Mouse (Mus musculus): ENCODE measurements around the gene Palmd.

The Palmd gene

GRCm38 (mm10) chr3:116955061-116955460 is 13.7 kb downstream of the Palmd start:
- peak; percentile 96 for DNase-seq

- DNase-seq, result peak; percentile 90
Observed at GRCm38 (mm10) chr3:116953366-116953765, 15.4 kb downstream of the Palmd start.

DNA sequence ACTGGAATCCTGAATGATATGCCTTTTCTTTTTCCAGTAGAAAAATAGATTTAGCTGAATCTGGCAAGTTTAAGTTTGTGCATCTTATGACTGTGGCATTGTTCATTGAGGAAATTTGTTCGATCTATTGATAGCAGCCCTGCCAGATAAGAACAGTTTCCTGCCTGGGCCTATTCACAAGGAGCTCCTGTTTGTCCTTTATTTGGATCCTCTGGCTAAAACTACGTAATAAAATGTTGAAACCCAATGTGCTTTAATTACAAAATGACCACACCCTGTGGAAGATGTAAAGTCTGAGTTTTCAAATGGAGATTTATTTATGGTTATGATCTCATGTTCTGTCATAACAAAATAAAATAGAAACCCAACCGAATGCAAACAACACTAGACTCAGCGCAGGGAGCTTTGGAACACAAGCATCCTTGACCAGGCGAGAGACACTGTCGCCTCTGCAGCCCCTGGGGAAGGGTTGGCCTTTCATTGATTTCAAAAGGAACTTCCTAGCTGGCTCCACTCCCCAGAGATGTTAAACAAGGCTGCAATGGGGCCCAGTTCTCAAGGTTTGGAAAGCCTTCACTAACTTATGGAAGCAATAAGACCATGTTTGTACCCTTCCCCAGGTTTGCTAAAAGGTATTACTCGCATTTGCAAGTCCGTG is 16.4 kb downstream of the Palmd start:
- DNase-seq, result peak; percentile 94

GRCm38 (mm10) chr3:116951489-116951888 is 17.3 kb downstream of the Palmd start:
- DNase-seq, result peak; percentile 93

- DNase-seq, result peak; percentile 83
Observed at GRCm38 (mm10) chr3:116950665-116951115, 18.1 kb downstream of the Palmd start.

- DNase-seq, result peak; percentile 91
Observed at GRCm38 (mm10) chr3:116946476-116946875, 22.3 kb downstream of the Palmd start.

GRCm38 (mm10) chr3:116943422-116943821 is 25.4 kb downstream of the Palmd start:
- DNase-seq, result peak; percentile 95

- peak; percentile 54 for DNase-seq
Observed at GRCm38 (mm10) chr3:116942751-116943150, 26.0 kb downstream of the Palmd start.

DNA sequence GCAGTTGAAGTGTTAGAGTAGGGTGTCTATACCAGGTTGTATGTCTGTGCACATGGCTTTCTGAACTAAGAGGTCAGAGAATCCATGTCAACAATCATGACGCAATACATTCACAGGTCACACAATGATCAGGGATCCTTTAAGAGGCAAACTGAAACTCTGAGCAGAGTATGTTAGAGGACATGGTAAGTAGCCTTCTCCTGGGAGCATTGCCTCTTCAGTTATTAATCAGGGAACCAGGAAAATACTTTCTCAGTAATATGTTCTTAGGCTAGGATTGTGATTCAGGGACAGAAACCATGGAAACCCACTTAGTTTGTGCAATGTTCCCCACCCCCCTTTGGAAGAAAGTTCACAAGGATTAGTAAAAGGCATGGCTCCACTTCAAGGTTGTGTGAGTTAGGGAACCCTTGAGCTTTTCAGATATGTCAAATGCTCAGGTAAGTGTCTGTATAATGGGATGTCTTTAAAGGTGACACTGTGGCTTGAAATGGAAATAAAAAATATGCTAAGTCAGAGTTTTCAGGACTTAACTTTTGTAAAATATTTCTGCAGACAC is 27.1 kb downstream of the Palmd start:
- peak; percentile 7 for DNase-seq

DNA sequence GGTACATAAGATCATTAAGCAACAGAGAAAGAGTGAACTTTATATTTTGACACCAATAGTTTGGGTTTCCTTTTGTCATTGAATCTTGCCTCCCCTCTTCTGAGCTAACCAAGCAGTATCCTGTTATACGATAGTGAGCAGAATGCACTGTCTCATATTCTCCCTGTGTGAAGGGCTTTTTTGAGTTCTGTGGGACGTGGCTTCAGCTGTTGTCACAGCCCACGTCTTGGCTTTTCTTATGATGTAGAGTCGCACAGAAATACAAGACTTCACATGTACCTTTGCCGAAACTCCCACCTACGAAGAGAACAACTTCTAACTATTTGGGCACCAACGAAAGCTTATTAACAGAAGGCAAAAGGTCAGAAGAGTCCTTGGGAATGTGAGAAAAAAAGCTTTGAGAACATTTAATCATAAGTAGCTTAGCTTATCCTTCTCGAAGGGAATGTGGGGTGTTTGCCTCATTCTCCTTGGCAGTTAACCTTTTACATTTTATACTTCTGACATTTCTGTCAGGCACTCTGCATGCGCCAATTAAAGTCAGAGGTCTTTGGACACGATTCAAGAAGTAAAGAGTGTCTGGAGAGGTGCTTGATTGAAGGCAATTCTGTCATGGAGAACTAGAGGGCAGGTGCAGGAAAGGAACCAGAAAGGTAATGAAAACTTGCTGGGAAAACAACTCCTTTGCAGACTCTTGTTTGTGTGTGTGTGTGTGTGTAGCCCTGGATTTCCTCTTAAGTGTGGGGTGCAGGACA is 27.8 kb downstream of the Palmd start:
- DNase-seq, result peak; percentile 86

GRCm38 (mm10) chr3:116936934-116937691 is 31.7 kb downstream of the Palmd start:
- peak; percentile 23 for DNase-seq

DNA sequence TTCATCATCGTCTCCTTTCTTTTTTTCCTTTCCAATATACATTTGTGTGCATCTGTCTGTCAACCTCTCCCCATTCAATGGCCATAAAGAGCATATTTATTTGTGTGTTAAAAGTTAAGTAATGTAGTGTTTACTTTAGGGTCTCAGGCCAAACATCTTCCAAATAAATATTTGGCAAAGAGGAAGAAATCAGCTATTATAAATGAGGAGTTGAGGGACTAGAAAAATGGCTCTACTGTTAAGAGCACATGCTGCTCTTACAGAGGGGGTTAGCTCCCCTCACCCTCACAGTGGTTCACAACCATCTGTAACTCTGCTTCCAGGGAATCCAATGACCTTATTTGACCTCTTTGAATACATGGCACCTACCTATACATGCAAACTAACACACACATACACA is 35.6 kb downstream of the Palmd start:
- peak; percentile 22 for DNase-seq

DNA sequence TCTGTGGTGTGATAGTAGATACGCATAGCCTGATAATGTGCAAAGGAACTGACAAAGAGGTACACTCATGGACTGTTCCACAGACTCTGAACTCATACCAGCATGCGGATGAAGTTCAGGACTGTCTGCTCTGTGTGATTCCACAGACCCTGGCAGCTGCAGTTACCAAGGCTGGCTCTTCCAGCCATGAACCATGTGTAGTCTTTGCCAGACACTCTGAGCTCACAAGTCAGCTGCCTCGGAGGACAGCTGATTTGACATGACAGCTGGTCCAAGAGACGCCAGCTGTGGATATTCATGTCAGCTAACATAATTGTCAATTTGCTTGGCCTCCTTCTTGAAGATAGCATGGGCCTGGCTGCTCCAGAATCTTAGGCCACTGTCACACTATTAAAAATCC is 39.8 kb downstream of the Palmd start:
- peak; percentile 93 for DNase-seq

- DNase-seq, result peak; percentile 51
Observed at GRCm38 (mm10) chr3:116923042-116923441, 45.7 kb downstream of the Palmd start.

DNA sequence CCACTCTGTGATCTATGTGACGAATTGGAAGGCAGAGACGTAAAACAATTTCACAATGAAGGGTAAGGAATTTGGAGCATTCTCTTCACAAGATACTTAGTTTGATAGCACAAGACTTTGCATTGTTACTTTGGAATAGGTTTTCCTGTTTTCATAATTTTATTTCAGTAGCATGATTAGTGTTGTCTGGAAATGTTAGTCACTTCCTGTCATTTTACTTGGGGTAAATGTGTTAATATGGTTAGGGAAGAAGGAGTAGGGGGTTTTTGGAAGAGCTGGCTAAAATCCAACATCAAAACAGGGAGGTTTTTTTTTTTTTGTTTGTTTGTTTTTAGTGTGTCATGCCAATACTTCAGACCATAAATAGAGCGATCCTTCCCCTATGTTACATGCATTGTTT is 47.3 kb downstream of the Palmd start:
- no peak for DNase-seq

- peak; percentile 74 for DNase-seq
Observed at GRCm38 (mm10) chr3:116917016-116917415, 51.8 kb downstream of the Palmd start.

- DNase-seq, result peak; percentile 78
Observed at GRCm38 (mm10) chr3:116914931-116915330, 53.9 kb downstream of the Palmd start.

DNA sequence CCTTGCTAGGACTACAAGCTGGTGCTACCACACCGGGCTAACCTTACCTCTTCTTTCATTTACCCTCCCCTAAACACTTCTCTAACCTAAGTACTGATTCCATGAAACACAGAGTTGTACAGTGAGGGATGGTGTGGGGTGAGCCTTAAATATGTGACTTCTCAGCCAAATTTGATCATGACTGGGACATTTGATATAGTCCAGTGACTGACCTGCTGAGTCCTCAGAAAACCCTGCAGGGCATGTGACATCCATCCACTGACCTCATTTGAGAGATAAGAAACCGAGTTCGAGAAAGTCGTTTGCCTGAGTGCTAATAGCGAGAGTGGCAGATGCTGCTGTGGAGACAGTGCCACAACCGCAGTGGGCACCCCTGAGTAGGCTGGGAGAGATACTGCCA is 54.4 kb downstream of the Palmd start:
- peak; percentile 81 for DNase-seq

GRCm38 (mm10) chr3:116906596-116906995 is 62.2 kb downstream of the Palmd start:
- DNase-seq, result no peak

- peak; percentile 97 for DNase-seq
Observed at GRCm38 (mm10) chr3:116905898-116906297, 62.9 kb downstream of the Palmd start.

GRCm38 (mm10) chr3:116904158-116904557 is 64.6 kb downstream of the Palmd start:
- peak; percentile 90 for DNase-seq

GRCm38 (mm10) chr3:116892872-116893271 is 75.9 kb downstream of the Palmd start:
- DNase-seq, result no peak

- no peak for DNase-seq
Observed at GRCm38 (mm10) chr3:116892206-116892563, 76.6 kb downstream of the Palmd start.

Data from heart, adult 11 months (tissue).